10 mouse cellular contexts compared by ENCODE assay signal in the genomic region with DNA sequence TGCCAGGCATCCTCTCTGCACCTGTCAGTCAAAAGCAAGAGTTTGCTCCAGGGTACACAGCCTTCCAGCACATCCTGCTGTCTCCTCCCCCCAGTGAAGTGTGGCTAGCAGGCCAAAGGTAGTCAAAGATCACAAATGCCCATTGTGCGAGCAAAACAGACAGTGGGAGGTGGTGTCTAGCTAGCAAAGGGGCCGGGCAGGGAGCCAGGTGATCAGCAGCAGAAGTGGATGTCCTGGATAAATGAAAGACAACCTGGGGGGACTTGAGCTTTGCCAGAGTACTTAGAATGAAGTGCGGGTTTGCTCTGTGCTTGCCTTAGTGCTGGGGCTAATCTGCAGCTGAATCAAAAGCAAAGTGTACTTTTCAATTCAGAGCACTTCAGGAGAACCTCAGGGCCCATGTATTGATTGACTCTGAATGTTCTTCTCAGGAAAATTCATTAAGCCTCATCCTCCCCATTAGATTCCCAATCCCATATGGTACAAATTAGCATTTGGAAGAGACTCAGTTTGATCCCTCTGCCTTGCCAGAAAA.
A peak's percentile ranks its signal among the peaks of the same experiment; 100 is the strongest.
DNase-seq lines count a peak whose midpoint lies in the region; TF ChIP-seq lines count a peak whose summit lies in the region.
"Had no signal": no experiment of that assay in that cellular context is flagged by ENCODE, and none has a peak within 500 bp of the region (broad histone marks: within the 10 kb centered on the region; RNA-seq: fewer than 3 reads in every experiment).

No protein-coding gene starts in this region.

- H3K27ac ChIP-seq in gastrocnemius, adult 2 months: no peak overlapping the region
- H3K27ac ChIP-seq in cortical plate, adult 2 months (ENCODE audit: insufficient read depth, low read length): 0 out of 2 replicates have a peak overlapping the region, but pooled peaks have one; percentile 3
- H3K27ac ChIP-seq: macrophage; stomach, embryonic 15.5 days had no signal

- peaks cover 6% of the 10 kb centered on the region for H3K4me1 ChIP-seq in cortical plate, adult 2 months (ENCODE audit: control insufficient read depth, insufficient read depth, low read length)

- no peak overlapping the region for H3K4me3 ChIP-seq in gastrocnemius, adult 2 months
- no peak overlapping the region for H3K4me3 ChIP-seq in cortical plate, adult 2 months (ENCODE audit: insufficient read depth, low read length)
- H3K4me3 ChIP-seq: stomach, embryonic 15.5 days had no signal

- TF ChIP-seq POLR2A in cortical plate, adult 2 months (IDR thresholded peaks at IDR 0.05; ENCODE audit: extremely low read depth, insufficient read depth, low read length): no peak

- intact Hi-C loops in gastrocnemius, adult 2 months (cut with DNase I): no loop called here

- peak; percentile 27 for DNase-seq in gastrocnemius, adult 2 months
- no peak for DNase-seq in gastrocnemius, postnatal 4 days (ENCODE audit: low spot score in 2 of 2)
- peak; percentile 67 for DNase-seq in Muller cell, postnatal 12 days (ENCODE audit: inconsistent ontology term)
- peak; percentile 70 for DNase-seq in kidney, postnatal 14 days
- DNase-seq in ovary, postnatal 14 days (ENCODE audit: low spot score): no peak
- no peak for DNase-seq in thymus, postnatal 4 days
- DNase-seq in adrenal gland, adult 2 months: no peak

- TF ChIP-seq CTCF in gastrocnemius, adult 2 months (IDR thresholded peaks at IDR 0.05): no peak
- TF ChIP-seq CTCF in cortical plate, adult 2 months (IDR thresholded peaks at IDR 0.05; ENCODE audit: extremely low read depth, insufficient read depth, low read length): no peak

Comparison
In these comparisons a context has a peak if more than half of its experiments do, and no peak if none do; other contexts are left out.
1. DNase-seq: peak in gastrocnemius, adult 2 months (single experiment), Muller cell, postnatal 12 days (single experiment) and kidney, postnatal 14 days (single experiment); none in gastrocnemius, postnatal 4 days (0 of 2), ovary, postnatal 14 days (single experiment), thymus, postnatal 4 days (single experiment) and adrenal gland, adult 2 months (single experiment).